Mouse (Mus musculus) retina, adult 2 months (tissue): Measurements from ENCODE around the gene Tyw1.
"Not testable (repeated sequence)": the region's sequence is repeated elsewhere in the genome, so short reads cannot be mapped to it uniquely, and the experiment has no call there.

Experiments used
- DNase-seq: peaks from one replicate; pipeline ENCODE4 v3.0.0-alpha.2; 2012; ENCODE audit warnings: low read depth, low spot score

Tyw1 gene

GRCm38 (mm10) chr5:130255017-130255720, at the start of gene Tyw1, which contains the start of gene Sbds:
Gene Tyw1, plus strand, starts transcription at chr5:130255619.
Gene Sbds, minus strand, starts transcription at chr5:130255530.
- DNase-seq: peak; percentile 96

- DNase-seq: no peak
Measured at GRCm38 (mm10) chr5:130207299-130207698, 48.1 kb upstream of the Tyw1 start.

GRCm38 (mm10) chr5:130212956-130213355, 42.5 kb upstream of the Tyw1 start:
- DNase-seq: no peak

GRCm38 (mm10) chr5:130216781-130217180, 38.6 kb upstream of the Tyw1 start, which contains the start of gene Tmem248:
Gene Tmem248, plus strand, starts transcription at chr5:130217081.
- DNase-seq: no peak

- no peak for DNase-seq
Measured at GRCm38 (mm10) chr5:130217406-130217805, 38.0 kb upstream of the Tyw1 start.

- no peak for DNase-seq
Measured at GRCm38 (mm10) chr5:130218336-130218735, 37.1 kb upstream of the Tyw1 start.

GRCm38 (mm10) chr5:130221316-130221715, 34.1 kb upstream of the Tyw1 start:
- DNase-seq: no peak

GRCm38 (mm10) chr5:130221760-130222145, 33.7 kb upstream of the Tyw1 start:
- no peak for DNase-seq

- peak; percentile 82 for DNase-seq
Measured at GRCm38 (mm10) chr5:130222146-130223004, 33.0 kb upstream of the Tyw1 start.

GRCm38 (mm10) chr5:130226790-130227189, 28.6 kb upstream of the Tyw1 start:
- DNase-seq: no peak

- DNase-seq: no peak
Measured at GRCm38 (mm10) chr5:130228120-130228519, 27.3 kb upstream of the Tyw1 start.

- DNase-seq: no peak
Measured at GRCm38 (mm10) chr5:130236302-130236701, 19.1 kb upstream of the Tyw1 start.

GRCm38 (mm10) chr5:130239236-130239635, 16.2 kb upstream of the Tyw1 start:
- no peak for DNase-seq

- no peak for DNase-seq
Measured at GRCm38 (mm10) chr5:130239856-130240255, 15.6 kb upstream of the Tyw1 start.

GRCm38 (mm10) chr5:130241426-130241825, 14.0 kb upstream of the Tyw1 start:
- DNase-seq: no peak

GRCm38 (mm10) chr5:130247823-130248222, 7.6 kb upstream of the Tyw1 start:
- DNase-seq: no peak

GRCm38 (mm10) chr5:130254164-130255016, 1.0 kb upstream of the Tyw1 start:
- no peak for DNase-seq

- DNase-seq: not testable (repeated sequence)
Measured at GRCm38 (mm10) chr5:130255799-130256525, 543 bp downstream of the Tyw1 start.

GRCm38 (mm10) chr5:130256678-130257271, 1.4 kb downstream of the Tyw1 start:
- DNase-seq: peak; percentile 93

- DNase-seq: no peak
Measured at GRCm38 (mm10) chr5:130257303-130257702, 1.9 kb downstream of the Tyw1 start.

- DNase-seq: no peak
Measured at GRCm38 (mm10) chr5:130263454-130263853, 8.0 kb downstream of the Tyw1 start.
